Mouse (Mus musculus): ENCODE results near the gene Gm12185.
"Not testable (repeated sequence)": the region's sequence is repeated elsewhere in the genome, so short reads cannot be mapped to it uniquely, and the experiment has no call there.

The Gm12185 gene

DNA sequence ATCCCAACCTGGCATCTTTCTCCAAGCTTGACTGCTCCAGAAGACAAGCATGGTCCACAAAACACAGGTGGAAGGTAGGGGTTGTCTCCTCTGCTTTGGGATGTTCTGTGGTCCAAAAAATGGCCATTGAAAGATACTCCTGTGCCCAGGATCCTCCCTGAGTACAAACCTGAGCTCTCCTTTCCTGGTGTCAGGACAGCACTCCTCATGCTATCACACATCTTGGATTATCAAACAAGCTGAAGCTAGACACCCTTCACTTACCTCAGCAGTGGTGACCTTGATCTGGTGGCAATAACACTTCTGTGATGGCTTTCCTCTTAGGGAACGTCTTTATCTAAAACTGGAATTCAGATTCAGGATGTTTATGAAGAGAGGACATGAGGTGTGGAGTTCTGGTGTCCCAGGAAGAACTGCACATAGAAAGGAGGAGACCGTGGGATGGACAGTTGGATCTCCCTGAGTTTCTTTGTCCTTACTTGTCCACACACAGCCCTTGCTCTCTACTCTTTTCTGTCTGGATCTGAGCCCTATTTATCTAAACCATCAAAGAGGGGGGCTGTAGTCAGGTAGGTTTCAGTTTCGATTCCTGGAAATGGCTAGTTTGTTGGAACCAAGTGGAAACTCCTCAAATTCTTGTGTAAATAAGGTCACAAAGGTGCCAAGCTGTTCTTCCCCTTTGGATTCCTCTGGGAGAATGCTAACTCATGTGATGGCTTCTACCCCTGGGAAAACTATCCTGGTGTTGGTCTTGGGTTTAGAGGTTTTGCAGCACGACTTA lies at the start of gene Gm12185:
Gene Gm12185 (minus strand): TSS at position 487 of the 781 bp plus-strand sequence.
- DNase-seq (ENCODE audit: low spot score in 2 of 2) = not testable (repeated sequence)

DNA sequence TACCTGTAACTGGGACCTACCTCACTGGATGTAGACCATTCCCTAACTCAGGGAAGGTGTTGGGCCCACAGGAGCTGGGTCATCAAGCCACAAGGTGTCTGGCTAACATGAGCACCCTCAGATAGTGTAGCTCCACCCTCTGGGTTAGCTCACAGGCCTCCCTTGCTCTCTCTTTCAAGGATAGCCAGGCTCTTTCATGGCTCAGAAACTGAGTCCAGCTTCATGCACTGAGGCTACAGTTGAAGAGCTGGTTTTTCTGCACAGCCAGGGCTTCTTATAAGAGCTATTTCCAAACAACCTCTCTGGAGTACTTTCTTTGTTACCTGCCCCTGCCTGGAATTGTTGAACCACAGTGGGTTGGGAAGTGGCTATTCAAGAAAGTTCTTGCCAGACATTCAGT lies 20.0 kb upstream of the Gm12185 start:
- DNase-seq (ENCODE audit: low spot score in 2 of 2) = not testable (repeated sequence)

GRCm38 (mm10) chr11:49006785-49007184 lies 14.8 kb upstream of the Gm12185 start:
- not testable (repeated sequence) for DNase-seq (ENCODE audit: low spot score in 2 of 2)

- not testable (repeated sequence) for DNase-seq (ENCODE audit: low spot score in 2 of 2)
Measured at GRCm38 (mm10) chr11:49006317-49006716, 14.3 kb upstream of the Gm12185 start.

- not testable (repeated sequence) for DNase-seq (ENCODE audit: low spot score in 2 of 2)
Measured at GRCm38 (mm10) chr11:49000411-49000810, 8.4 kb upstream of the Gm12185 start.

GRCm38 (mm10) chr11:48994018-48994417 lies 2.0 kb upstream of the Gm12185 start, which contains the start of gene Tgtp1:
TSS of gene Tgtp1 (minus strand) at chr11:48994172.
- DNase-seq (ENCODE audit: low spot score in 2 of 2) = not testable (repeated sequence)

- DNase-seq (ENCODE audit: low spot score in 2 of 2) = not testable (repeated sequence)
Measured at GRCm38 (mm10) chr11:48993296-48993695, 1.3 kb upstream of the Gm12185 start.

- not testable (repeated sequence) for DNase-seq (ENCODE audit: low spot score in 2 of 2)
Measured at GRCm38 (mm10) chr11:48989981-48990380, 2.0 kb downstream of the Gm12185 start.

GRCm38 (mm10) chr11:48988219-48988618 lies 3.8 kb downstream of the Gm12185 start:
- not testable (repeated sequence) for DNase-seq (ENCODE audit: low spot score in 2 of 2)

- DNase-seq (ENCODE audit: low spot score in 2 of 2) = not testable (repeated sequence)
Measured at GRCm38 (mm10) chr11:48982848-48983247, 9.2 kb downstream of the Gm12185 start.

- not testable (repeated sequence) for DNase-seq (ENCODE audit: low spot score in 2 of 2)
Measured at GRCm38 (mm10) chr11:48980052-48980451, 12.0 kb downstream of the Gm12185 start.

GRCm38 (mm10) chr11:48979251-48979650 lies 12.8 kb downstream of the Gm12185 start, which contains the start of gene 9930111J21Rik1:
TSS of gene 9930111J21Rik1 (minus strand) at chr11:48979398.
- not testable (repeated sequence) for DNase-seq (ENCODE audit: low spot score in 2 of 2)

DNA sequence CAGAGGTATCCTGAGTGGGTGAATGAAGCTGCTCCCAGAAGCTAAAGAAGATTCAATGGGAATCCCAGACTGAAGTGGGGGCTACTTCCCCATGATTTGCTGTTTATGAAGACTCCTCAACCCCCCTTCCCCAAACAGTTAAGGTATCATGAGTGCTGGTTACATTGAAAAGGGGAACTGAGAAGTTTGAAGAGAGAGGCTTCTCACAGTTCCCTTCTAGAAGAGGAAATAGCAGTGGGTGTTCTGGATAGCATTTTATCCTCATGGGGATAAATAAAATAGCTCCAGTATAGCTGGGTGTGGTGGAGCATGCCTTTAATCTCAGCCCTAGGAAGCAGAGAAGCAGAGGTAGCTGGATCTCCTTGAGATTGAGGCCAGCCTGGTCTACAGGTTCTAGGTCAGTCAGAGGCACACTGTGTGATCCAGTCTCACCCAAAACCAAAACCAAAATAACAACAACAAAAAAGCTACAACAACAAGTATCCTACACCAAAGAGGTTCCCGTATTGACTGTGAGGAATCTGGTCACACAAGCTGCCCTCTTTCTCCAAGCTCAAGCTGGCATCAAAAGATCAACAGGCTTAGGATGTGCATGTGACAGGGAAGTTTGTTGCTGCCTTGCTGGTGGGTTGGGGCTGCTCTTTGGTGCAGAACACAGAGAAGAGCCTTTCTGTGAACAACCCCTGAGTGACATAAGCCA lies 13.6 kb downstream of the Gm12185 start, which contains the start of gene Olfr56:
Gene Olfr56 (plus strand): TSS at position 650 of the 700 bp plus-strand sequence.
- not testable (repeated sequence) for DNase-seq (ENCODE audit: low spot score in 2 of 2)

- not testable (repeated sequence) for DNase-seq (ENCODE audit: low spot score in 2 of 2)
Measured at GRCm38 (mm10) chr11:48974686-48975085, 17.3 kb downstream of the Gm12185 start.

DNA sequence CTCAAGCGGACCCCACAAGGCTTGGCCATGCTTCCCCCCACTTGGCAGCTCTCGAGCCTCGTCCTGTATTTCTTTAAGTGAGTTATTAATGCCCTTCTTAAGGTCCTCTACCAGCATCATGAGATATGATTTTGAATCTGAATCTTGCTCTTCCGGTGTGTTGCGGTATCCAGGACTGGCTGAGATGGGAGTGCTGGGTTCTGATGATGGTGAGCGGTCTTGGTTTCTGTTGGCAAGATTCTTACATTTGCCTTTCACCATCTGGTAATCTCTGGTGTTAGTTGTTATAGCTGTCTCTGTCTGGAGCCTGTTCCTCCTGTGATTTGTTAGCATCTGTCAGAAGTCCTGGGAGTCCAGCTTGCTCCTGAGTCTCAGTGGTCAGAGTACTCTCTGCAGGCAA lies 45.9 kb downstream of the Gm12185 start, which contains the start of gene Psme2b:
Gene Psme2b (minus strand): TSS at position 101 of the 400 bp plus-strand sequence.
- not testable (repeated sequence) for DNase-seq (ENCODE audit: low spot score in 2 of 2)

DNA sequence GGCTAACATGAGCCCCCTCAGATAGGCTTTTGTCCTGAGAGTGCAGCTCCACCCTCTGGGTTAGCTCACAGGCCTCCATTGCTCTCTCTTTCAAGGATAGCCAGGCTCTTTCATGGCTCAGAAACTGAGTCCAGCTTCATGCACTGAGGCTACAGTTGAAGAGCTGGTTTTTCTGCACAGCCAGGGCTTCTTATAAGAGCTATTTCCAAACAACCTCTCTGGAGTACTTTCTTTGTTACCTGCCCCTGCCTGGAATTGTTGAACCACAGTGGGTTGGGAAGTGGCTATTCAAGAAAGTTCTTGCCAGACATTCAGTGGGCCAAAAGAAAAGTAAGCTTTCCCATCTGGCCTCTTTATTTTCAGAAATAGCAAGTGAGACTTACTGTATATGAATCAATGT lies 52.7 kb downstream of the Gm12185 start:
- DNase-seq (ENCODE audit: low spot score in 2 of 2) = not testable (repeated sequence)

- not testable (repeated sequence) for DNase-seq (ENCODE audit: low spot score in 2 of 2)
Measured at GRCm38 (mm10) chr11:48935291-48935690, 56.7 kb downstream of the Gm12185 start.

GRCm38 (mm10) chr11:48933923-48934322 lies 58.1 kb downstream of the Gm12185 start:
- not testable (repeated sequence) for DNase-seq (ENCODE audit: low spot score in 2 of 2)

GRCm38 (mm10) chr11:48933422-48933821 lies 58.6 kb downstream of the Gm12185 start:
- DNase-seq (ENCODE audit: low spot score in 2 of 2) = not testable (repeated sequence)

DNA sequence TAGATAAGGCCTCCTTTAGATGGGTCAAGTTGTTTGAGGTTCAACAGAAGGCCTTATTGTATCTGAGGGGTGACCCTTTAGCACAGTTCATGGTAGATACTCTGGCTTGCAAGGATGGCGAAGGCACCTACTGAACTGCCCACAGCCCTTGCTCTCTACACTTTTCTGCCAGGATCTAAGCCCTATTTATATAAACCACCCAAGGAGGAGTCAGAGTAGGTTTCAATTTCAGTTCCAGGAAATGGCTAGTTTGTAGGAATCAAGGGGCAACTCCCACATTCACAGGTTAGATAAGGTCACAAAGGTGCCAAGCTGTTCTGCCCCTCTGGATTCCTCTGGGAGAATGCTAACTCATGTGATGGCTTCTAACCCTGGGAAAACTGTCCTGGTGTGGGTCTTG lies 64.0 kb downstream of the Gm12185 start:
- DNase-seq (ENCODE audit: low spot score in 2 of 2) = not testable (repeated sequence)

DNA sequence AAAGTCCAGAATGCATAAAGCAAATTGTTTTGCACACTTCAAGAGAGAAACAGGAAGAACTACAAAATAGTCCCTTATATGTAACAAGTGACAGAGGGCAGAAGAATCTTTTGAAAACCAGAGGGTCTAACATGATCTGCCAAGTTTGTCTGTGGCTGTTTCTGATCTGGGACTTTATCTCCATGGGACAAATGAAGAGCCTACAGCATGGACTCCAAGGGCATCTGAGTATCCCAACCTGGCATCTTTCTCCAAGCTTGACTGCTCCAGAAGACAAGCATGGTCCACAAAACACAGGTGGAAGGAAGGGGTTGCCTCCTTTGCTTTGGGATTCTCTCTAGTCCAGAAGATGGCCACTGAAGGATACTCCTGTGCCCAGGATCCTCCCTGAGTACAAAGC lies 65.6 kb downstream of the Gm12185 start:
- DNase-seq (ENCODE audit: low spot score in 2 of 2) = not testable (repeated sequence)

- not testable (repeated sequence) for DNase-seq (ENCODE audit: low spot score in 2 of 2)
Measured at GRCm38 (mm10) chr11:48923818-48924217, 68.2 kb downstream of the Gm12185 start.
